Mouse (Mus musculus): ENCODE data around the gene Tnni3.
A peak's percentile ranks its signal among the peaks of the same experiment; 100 is the strongest.
"Not testable (repeated sequence)": the region's sequence is repeated elsewhere in the genome, so short reads cannot be mapped to it uniquely, and the experiment has no call there.

Tnni3 gene

DNA sequence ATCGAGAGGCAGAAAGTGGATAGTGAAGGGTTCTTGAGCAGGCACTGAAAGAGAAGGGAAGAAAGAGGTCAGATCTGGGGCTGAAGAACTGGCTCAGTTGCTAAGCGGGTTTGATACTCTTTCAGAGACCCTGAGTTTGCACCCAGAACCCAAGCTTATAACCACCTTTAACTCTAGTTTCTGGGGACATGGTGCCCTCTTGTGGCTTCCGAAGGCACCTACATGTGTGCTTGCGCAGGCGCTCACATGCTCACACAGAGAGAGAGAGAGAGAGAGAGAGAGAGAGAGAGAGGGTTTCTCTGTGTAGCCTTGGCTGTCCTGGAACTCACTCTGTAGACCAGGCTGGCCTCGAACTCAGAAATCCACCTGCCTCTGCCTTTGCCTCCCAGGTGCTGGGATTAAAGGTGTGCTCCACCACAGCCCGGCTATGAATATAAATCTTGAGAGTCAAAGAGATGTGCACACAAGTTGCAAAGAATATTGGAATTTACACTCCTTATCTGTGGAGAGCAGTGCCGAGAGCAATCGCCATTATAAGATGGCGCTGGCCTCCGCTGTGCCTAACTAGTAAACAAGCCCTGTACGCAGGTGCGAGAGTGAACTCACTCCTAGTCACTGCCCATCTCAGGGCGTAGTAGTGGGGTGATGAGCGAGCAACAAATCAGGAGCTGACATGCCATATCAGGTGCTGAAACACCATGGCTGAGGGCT is at the start of gene Tnni3:
TSS of gene Tnni3 (minus strand) at position 18 of the 711 bp plus-strand sequence.
- DNase-seq (ENCODE audit: low read depth, low spot score): not testable (repeated sequence)

GRCm38 (mm10) chr7:4572361-4572760 is 48.3 kb upstream of the Tnni3 start:
- not testable (repeated sequence) for DNase-seq (ENCODE audit: low read depth, low spot score)

DNA sequence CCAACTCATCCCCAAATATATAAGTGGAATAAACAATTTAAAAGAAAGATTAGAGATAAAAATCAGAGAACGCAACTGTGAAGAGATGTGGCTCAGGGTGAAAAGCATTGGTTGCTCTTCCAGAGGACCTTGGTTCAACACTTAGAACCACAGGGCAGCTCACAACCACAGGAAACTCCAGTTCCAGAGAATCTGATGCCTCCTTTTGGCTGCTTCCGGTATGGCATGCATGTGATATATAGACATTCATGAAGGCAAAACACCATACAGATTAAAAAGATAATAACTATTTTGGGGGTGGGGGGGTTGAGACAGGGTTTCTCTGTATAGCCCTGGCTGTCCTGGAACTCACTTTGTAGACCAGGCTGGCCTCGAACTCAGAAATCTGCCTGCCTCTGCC is 38.6 kb upstream of the Tnni3 start:
- DNase-seq (ENCODE audit: low read depth, low spot score): no peak

DNA sequence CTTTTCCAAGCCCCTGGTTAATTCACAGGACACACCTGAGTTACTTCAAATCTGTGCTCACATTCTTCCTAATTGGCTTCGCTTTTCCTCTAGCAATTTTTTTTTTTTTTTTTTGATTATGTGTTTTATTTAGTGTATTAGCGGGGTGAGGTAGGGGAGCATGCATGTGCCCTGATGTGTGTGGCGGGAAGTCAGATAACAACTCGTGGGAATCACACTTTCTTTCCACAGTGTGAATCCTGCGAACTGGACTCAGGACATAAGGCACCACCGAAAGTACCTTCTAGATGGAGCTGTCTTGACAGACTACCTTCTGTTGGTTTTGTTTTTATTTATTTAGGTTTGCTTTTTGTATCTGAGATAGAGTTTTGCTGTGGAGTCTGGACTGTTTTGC is 33.1 kb upstream of the Tnni3 start:
- DNase-seq (ENCODE audit: low read depth, low spot score): no peak

DNA sequence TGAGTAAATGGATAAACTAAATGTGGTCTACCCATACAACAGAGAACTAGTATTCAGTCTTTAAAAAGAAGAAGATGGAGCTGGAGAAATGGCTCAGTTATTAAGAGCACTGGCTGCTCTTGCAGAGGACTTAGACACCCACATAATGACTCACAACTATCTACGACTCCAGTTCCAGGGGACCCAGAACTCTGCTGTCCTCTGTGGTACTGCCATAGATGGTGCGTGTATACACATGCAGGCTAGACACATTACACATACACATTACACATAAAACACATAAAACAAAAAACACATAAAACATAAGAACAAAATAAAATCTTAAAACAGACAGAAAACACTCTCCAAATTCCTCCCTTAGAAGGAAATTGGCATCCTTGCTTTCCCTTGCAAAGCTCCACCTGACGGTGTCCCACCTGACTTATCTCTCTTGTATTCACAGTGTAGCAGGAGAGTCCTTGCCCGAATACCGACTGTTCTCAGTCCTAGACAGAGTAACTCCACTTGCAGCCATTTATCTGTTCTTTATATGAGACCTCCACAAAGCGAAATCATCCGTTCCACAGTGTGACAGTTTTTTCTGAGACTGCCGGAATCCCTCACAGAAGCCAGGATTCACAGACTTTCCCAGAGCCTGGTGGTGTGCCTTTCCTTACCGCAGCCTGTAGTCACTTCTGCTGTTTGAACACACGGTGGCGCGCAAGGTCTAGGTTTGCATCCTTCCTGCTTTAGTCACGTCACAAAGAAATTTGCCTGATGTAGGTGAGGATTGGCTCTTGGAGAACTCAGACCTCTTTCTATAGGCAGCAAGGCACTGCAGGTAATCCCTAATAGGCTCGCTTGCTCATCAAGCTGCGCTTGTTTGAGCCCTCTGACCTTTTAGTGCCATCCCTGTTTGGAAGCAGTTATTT is 32.5 kb upstream of the Tnni3 start:
- DNase-seq (ENCODE audit: low read depth, low spot score): peak; percentile 79

DNA sequence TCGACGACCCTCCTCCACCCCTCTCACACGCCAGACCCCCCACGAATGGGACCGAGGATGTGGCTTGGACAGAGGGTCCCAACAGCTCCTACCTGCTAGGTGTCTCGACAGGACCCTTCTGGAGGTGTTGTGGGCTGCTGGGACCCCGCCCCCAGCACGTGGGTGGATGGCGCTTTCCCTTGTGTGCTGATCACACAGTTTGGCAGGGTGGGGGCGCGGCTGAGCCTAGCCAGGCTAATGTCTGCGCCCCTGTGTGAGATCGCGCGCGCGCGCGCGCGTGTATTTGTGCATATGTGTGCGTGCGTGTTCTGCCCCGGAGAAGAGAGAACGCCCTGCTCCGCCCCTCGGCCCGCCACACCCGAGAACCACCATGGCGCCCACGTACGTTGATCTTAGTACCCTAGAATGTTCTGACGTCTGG is 23.2 kb upstream of the Tnni3 start, which contains the start of gene Syt5:
TSS of gene Syt5 (minus strand) at position 321 of the 421 bp plus-strand sequence.
- no peak for DNase-seq (ENCODE audit: low read depth, low spot score)

DNA sequence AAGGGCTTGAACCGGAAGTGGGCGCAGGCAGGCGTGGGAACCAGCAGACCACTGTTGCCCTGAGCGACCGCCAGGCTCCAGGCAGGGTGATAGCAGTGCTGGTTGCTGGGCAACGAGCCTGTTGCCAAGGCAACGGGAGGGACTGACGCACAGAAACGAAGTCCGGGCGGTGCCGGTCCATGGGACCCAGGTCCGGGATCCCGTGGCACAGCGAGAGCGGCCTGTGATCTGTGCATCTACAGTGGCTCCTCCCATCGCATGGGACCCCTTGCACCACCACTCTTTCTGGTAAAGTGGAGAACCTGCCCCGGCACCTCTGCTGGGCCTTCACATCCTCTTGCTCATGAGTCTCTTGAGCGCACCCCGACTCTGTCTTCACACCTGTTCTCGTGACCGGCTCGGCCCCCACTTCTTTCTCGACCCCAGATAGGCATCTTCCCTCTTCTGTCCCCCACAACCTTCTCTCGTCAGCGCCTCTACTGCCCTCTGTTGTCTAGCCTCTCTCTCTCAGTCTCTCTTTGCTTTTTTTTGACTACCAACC is 22.6 kb upstream of the Tnni3 start:
- peak; percentile 69 for DNase-seq (ENCODE audit: low read depth, low spot score)

DNA sequence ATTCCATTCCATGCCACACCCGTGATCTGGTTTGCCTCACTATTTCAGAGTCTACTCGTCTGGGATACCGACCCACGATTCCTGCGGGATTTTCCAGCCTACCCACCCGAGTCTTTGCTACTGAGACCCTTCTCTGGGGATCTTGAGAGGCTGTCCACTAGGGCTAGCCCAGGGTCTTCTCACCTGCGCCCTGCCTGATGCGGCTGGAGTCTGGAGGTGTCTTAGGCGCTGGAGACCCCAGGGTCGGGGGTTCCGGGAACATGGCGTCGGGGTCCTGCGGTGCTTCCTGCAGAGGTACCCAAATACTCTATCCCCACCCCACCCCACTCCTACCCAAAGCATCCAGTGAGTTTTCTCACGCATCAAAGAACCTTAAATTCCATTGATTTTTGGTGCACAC is 22.0 kb upstream of the Tnni3 start:
- no peak for DNase-seq (ENCODE audit: low read depth, low spot score)

GRCm38 (mm10) chr7:4542013-4542412 is 18.0 kb upstream of the Tnni3 start:
- DNase-seq (ENCODE audit: low read depth, low spot score): no peak

GRCm38 (mm10) chr7:4541344-4541743 is 17.3 kb upstream of the Tnni3 start:
- no peak for DNase-seq (ENCODE audit: low read depth, low spot score)

DNA sequence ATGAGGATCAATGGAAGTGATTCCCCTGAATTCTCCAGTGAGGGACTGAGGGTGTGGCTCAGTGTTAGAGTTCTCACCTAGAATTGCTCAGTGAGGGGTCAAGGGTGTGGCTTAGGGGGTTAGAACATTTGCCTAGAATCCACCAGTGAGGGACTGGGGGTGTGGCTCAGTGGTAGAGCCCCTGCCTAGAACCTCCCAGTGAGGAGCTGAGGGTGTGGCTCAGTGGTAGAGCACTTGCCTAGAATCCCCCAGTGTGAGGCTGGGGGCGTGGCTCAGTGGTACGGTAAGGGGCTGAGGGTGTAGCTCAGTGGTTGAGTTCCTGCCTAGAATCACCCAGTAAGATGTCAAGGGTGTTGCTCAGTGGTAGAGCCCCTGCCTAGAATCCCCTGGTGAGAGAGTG is 15.0 kb upstream of the Tnni3 start:
- DNase-seq (ENCODE audit: low read depth, low spot score): no peak

- DNase-seq (ENCODE audit: low read depth, low spot score): no peak
Measured at GRCm38 (mm10) chr7:4537181-4537580, 13.2 kb upstream of the Tnni3 start.

DNA sequence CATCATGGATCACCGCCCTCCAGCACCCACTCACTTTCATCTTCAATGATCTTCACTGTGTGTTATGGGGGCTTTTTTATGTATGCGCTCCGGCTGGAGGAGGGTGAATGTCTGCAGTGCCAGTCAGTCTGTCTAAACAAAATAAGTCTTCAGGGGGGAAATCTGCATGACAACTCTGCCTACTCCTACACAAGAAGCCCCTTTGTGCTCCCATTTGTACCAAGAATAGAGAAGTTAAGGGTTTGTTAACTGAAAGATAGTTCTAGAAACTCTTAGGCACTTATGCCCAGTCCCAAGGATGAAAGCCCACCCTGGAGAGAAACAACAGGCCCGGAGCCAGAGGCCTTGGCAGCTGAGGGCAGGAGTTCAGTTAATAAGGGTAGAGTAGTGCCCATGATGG is 12.3 kb upstream of the Tnni3 start:
- no peak for DNase-seq (ENCODE audit: low read depth, low spot score)

DNA sequence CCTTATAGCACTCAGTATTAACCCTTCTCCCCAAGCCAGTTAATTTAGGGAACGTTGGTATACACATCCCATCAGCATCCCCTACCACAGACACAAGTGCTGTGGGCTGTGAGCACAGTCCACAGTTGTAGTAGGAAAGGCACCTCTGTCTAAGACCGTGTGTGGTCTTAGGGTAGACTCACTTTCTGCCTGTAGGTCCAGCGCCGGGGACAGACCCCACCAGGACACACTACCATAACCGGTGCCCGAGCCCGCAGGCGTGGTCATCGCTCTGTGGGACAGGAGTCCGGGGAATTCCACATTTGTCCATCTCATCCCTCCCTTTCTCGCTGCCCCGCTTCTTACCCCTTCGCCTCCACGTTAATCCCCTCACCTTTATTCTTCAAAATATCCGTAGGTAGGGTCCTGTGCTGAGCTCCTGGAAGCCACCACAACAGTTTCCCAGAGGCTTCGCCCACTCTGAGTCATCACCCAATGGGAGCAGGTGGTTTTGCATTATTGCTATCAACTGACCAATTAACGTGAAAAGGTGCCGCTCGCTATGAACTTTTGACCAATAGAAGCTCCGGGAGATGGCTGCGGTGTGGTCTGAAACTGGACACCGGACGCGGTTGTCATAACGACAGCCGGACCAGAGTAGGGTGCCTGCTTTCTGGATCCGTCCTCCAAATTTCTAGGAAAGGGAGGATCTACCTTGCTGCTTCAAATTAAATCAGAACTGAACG is 8.1 kb upstream of the Tnni3 start, which contains the start of gene Dnaaf3:
TSS of gene Dnaaf3 (minus strand) at position 449 of the 725 bp plus-strand sequence.
- peak; percentile 79 for DNase-seq (ENCODE audit: low read depth, low spot score)

DNA sequence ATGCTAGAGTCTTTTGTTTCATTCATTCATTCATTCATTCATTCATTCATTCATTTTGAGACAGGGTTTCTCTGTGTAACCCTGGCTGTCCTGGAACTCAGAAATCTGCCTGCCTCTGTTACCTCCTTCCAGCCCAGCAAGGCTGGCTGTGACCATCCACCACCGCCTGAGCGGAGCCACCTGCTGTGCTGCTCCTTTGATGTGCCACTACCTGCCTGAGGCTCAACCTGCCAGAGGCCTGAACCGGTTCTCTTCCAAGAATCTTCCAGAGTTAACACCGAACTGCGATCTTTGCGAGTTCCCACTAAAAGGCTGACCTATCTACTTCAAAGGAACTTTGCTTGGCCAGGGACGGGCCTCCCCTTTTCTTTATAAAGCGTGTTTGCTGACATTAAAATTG is 6.1 kb upstream of the Tnni3 start:
- not testable (repeated sequence) for DNase-seq (ENCODE audit: low read depth, low spot score)

DNA sequence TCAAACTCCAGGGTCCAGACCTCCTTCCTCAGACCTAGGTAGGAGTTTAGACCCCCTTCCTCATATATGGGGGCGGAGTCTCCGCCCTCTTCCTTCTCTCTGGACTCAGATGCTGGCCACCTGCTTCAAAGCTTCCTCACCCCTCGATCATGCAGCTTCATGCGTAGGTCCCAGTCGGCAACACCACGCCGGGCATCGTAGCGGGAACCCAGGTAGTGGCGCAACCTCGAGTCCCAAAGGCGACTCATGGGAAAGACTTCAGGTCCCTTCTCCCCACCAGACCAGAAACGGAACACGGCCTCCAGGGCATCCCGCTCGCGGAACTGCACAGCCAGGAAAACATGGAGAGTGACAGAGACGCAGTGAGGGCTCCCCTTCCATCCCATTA is 3.3 kb upstream of the Tnni3 start:
- no peak for DNase-seq (ENCODE audit: low read depth, low spot score)

DNA sequence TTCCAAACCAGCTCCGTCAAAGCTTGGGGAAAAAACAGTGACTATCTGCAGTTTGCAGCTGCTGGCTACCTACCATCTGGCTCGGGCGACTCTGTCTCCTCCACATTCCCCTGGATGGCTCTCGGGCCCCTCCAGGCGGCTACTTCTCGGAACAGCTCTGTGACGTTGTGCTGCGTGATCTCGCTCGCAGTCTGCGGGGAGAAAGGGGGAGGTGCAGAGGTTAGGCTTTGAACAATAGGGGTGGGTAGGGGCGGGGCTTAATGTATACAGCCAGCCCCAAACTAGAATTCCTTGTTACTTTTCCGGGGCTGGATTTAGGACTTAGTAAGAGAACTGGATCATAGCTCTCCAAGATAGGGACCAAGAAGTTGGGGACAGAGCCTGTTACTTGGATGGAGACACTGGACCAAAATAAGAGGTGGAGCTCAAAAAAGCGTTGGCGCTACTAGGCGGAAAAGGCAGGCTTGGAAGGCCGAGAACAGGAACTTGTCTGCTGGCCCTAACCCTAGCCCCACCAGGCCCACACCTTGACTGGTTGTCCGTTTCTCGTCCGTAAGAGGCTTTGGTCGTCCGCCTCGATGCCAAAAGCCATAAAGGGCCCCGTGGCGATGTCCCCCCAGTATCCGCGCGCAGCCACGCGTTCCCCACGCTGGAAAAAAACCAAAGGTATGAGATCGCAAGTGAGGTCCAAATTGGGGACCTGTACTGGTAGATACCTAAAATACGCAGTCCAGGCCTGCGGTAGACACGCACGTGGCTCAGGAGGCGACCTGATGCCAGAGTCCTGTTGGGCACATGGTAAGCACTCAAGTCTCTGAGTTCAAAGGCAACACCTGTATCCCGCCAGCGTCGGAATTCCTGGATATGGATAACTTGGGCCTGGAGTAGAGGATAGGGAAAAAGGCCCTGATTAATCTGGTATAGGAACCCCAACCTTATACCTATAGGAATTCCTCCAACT is 2.6 kb upstream of the Tnni3 start:
- DNase-seq (ENCODE audit: low read depth, low spot score): peak; percentile 86

DNA sequence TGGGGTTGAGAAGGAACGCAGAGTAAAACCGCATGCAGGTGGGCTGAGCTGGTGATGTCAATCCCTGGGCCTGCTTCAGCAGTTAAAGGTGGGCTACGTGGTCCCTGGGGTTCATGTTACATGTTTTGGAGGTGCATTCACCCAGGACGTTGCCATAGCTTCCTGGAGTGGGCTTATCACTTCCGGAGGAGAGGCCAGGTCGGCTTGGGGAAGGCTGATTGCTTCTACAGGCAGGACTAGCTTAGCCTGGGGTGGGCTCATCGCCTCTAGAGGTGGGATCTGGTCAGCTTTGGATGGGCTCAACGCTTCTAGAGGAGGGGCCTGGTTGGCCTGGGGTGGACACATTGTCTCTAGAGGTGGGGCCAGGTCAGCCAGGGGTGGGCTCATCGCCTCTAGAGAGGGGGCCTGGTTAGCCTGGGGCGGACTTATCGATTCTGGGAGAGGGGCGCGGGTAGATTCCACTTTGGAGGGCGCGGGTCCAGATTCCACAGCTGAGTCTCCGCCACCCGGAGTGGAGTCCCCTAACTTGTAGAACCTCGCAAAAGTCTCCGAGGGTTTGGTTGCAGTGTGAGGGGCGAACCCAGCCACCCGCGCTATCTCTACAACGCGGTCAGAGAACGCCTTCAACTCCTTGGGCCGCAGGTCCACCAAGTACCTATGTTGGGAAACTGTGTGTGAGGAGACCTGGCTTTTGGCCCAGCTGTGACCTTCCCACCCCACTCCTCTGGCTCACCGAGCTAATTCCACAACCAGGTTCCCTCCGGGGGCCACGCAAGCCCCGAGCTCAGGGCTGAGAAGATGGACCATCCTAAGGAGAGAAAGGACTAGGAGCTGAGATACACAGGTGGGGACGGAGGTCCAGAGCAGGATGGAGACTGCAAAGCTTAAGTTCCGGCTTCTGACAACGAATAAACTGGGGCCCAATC is 561 bp downstream of the Tnni3 start:
- DNase-seq (ENCODE audit: low read depth, low spot score): no peak

DNA sequence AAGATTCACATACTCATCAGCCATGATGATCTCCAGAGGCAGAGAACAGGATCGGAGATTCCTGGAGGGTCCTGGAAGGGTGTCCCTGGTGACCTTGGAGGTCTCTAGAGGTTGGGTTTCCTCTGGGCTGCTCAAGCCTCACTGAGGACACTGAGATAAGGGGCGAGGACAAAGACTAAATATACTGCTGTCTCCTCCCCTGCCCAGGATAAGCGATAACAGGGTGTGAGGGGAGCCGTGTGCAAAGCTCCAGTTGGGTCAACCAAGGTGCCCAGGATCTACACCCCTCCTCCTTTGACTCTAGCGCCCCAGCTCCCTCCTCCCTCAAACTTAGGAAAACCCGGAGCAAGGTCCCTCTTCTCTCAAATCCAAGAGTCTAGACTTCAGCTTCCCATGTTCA is 1.7 kb downstream of the Tnni3 start:
- no peak for DNase-seq (ENCODE audit: low read depth, low spot score)
